9 mouse cellular contexts compared by ENCODE assay signal in the genomic region with DNA sequence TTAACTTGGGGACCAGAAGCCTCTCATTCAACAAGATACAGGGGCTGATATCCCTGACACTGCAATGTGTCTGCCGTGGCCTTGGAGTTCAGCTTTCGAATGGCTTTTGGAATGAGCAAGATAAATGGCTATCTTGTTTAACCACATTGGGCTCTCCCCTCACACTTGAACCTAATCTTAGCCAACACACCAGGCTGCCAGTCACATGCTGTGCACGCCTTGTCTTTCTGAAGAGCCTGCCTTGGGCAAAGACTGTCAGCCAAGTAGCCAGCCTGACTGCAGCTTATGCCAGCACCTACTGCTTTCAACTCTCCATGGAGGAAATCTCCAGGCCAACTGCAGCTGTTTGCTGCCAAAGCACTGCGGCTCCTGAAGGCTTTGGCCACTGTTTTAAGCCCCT. TPM values are rescaled to one million over a fixed set of nuclear protein-coding genes. Genes with fewer than 3 reads are reported as not detected.
DNase-seq lines count a peak whose midpoint lies in the region; ATAC-seq and TF ChIP-seq lines count a peak whose summit lies in the region.
"Had no signal": no experiment of that assay in that cellular context is flagged by ENCODE, and none has a peak within 500 bp of the region (broad histone marks: within the 10 kb centered on the region; RNA-seq: fewer than 3 reads in every experiment).

No protein-coding gene starts in this region.

- 86% methylated on average over 4 of the region's 4 CpGs for WGBS in hindbrain, embryonic 10.5 days
- WGBS in hindbrain, embryonic 12.5 days = 85% methylated on average over 4 of the region's 4 CpGs
- WGBS in bone marrow, adult 2 months = 53% methylated on average over 4 of the region's 4 CpGs
- 38% methylated on average over 4 of the region's 4 CpGs for WGBS in heart, embryonic 10.5 days

- peaks cover 10% of the 10 kb centered on the region; the same call in 1 of the 2 replicates for H3K4me1 ChIP-seq in hindbrain, embryonic 10.5 days (replicated peaks)
- H3K4me1 ChIP-seq in hindbrain, embryonic 12.5 days = no peaks in the 10 kb centered on the region
- no peaks in the 10 kb centered on the region; the same call in 1 of the 2 replicates for H3K4me1 ChIP-seq in bone marrow, adult 2 months (ENCODE audit: control insufficient read depth, insufficient read depth, low read length)
- H3K4me1 ChIP-seq in heart, embryonic 10.5 days = peaks cover 17% of the 10 kb centered on the region
- H3K4me1 ChIP-seq in megakaryocyte, embryonic 14.5 days = peaks cover 68% of the 10 kb centered on the region
- H3K4me1 ChIP-seq: limb, embryonic 15.5 days had no signal

- H3K27ac ChIP-seq in hindbrain, embryonic 10.5 days = peak overlapping the region; percentile 42; the same call in 1 of the 2 replicates
- H3K27ac ChIP-seq in hindbrain, embryonic 12.5 days = no peak overlapping the region
- peak overlapping the region; percentile 84 for H3K27ac ChIP-seq in bone marrow, adult 2 months (ENCODE audit: control insufficient read depth, insufficient read depth, low read depth, low read length, poor library complexity)
- 0 out of 2 replicates have a peak overlapping the region, but pooled peaks have one; percentile 31 for H3K27ac ChIP-seq in heart, embryonic 10.5 days
- H3K27ac ChIP-seq: limb, embryonic 15.5 days had no signal

- no peak for ATAC-seq in hindbrain, embryonic 12.5 days (ENCODE audit: low FRiP score)

- H3K27me3 ChIP-seq in hindbrain, embryonic 10.5 days (ENCODE audit: insufficient read depth, poor library complexity, severe bottlenecking) = no peaks in the 10 kb centered on the region
- no peaks in the 10 kb centered on the region for H3K27me3 ChIP-seq in hindbrain, embryonic 12.5 days
- H3K27me3 ChIP-seq in heart, embryonic 10.5 days (ENCODE audit: insufficient read depth, poor library complexity, severe bottlenecking) = 0 out of 2 replicates have a peak, but pooled peaks cover 3% of the 10 kb centered on the region
- peaks cover 17% of the 10 kb centered on the region for H3K27me3 ChIP-seq in megakaryocyte, embryonic 14.5 days (replicated peaks)
- H3K27me3 ChIP-seq: limb, embryonic 15.5 days had no signal

- TF ChIP-seq CTCF in bone marrow, adult 2 months (IDR thresholded peaks at IDR 0.05; ENCODE audit: control insufficient read depth, insufficient read depth, low read length) = no peak

- H3K4me3 ChIP-seq in hindbrain, embryonic 10.5 days = no peak overlapping the region
- no peak overlapping the region for H3K4me3 ChIP-seq in hindbrain, embryonic 12.5 days
- no peak overlapping the region for H3K4me3 ChIP-seq in bone marrow, adult 2 months (replicated peaks; ENCODE audit: control insufficient read depth, low read depth, low read length)
- H3K4me3 ChIP-seq in heart, embryonic 10.5 days = no peak overlapping the region
- H3K4me3 ChIP-seq in megakaryocyte, embryonic 14.5 days (replicated peaks) = peak overlapping the region; percentile 51
- H3K4me3 ChIP-seq: limb, embryonic 15.5 days had no signal

- no peak for DNase-seq in hindbrain, embryonic 10.5 days (ENCODE audit: low spot score)
- peak; percentile 94 for DNase-seq in heart, embryonic 10.5 days (ENCODE audit: low spot score)
- no peak for DNase-seq in B cell, adult 2 months
- no peak for DNase-seq in kidney, adult 8-10 months
- DNase-seq in urinary bladder, adult 2 months (ENCODE audit: low spot score) = no peak

- no peak overlapping the region for H3K4me2 ChIP-seq in hindbrain, embryonic 12.5 days (replicated peaks)
- H3K4me2 ChIP-seq: limb, embryonic 15.5 days had no signal

- peaks cover 26% of the 10 kb centered on the region for H3K36me3 ChIP-seq in hindbrain, embryonic 10.5 days
- peaks cover 18% of the 10 kb centered on the region; the same call in 1 of the 2 replicates for H3K36me3 ChIP-seq in hindbrain, embryonic 12.5 days
- H3K36me3 ChIP-seq in heart, embryonic 10.5 days = peaks cover 25% of the 10 kb centered on the region
- peaks cover 28% of the 10 kb centered on the region for H3K36me3 ChIP-seq in megakaryocyte, embryonic 14.5 days (replicated peaks; ENCODE audit: low read length)

- H3K9me3 ChIP-seq in hindbrain, embryonic 10.5 days = no peaks in the 10 kb centered on the region
- H3K9me3 ChIP-seq in hindbrain, embryonic 12.5 days (replicated peaks) = no peaks in the 10 kb centered on the region
- no peaks in the 10 kb centered on the region for H3K9me3 ChIP-seq in heart, embryonic 10.5 days
- H3K9me3 ChIP-seq in megakaryocyte, embryonic 14.5 days = no peaks in the 10 kb centered on the region
- H3K9me3 ChIP-seq: limb, embryonic 15.5 days had no signal

- H3K9ac ChIP-seq in hindbrain, embryonic 12.5 days = no peak overlapping the region
- H3K9ac ChIP-seq: limb, embryonic 15.5 days had no signal

- TF ChIP-seq POLR2A in bone marrow, adult 2 months (IDR thresholded peaks at IDR 0.05; ENCODE audit: borderline replicate concordance, control insufficient read depth, low read depth, low read length) = no peak

RNA-seq across cellular contexts. Expression of a gene that starts 13.5 kb away (rescaled TPM):
- 60.5 and 62.3 TPM in 2 replicates for polyA plus RNA-seq in hindbrain, embryonic 10.5 days (2016; fragmentation: Nextera tagmentation; extraction: Ambion mirVana)
- polyA plus RNA-seq in hindbrain, embryonic 12.5 days (2016; fragmentation: Nextera tagmentation; extraction: Ambion mirVana) = 67.3 and 76.0 TPM in 2 replicates
- 45.8 and 74.0 TPM in 2 replicates for polyA plus RNA-seq in bone marrow, adult 2 months (2011; ENCODE audit: insufficient read depth, insufficient read length, low replicate concordance, missing spikeins)
- 46.1 and 52.4 TPM in 2 replicates for polyA plus RNA-seq in heart, embryonic 10.5 days (2016; fragmentation: Nextera tagmentation; extraction: Ambion mirVana)
- 102 and 155 TPM in 2 replicates for polyA plus RNA-seq in megakaryocyte, embryonic 14.5 days (2012; ENCODE audit: insufficient read depth, low replicate concordance)
- polyA plus RNA-seq in urinary bladder, adult 2 months (2012; rRNA removed) = 88.4 and 107 TPM in 2 replicates

RNA-seq across cellular contexts. Expression of a gene that starts 16.9 kb away (rescaled TPM):
- 222 and 292 TPM in 2 replicates for polyA plus RNA-seq in hindbrain, embryonic 10.5 days (2016; fragmentation: Nextera tagmentation; extraction: Ambion mirVana)
- polyA plus RNA-seq in hindbrain, embryonic 12.5 days (2016; fragmentation: Nextera tagmentation; extraction: Ambion mirVana) = 119 and 130 TPM in 2 replicates
- polyA plus RNA-seq in bone marrow, adult 2 months (2011; ENCODE audit: insufficient read depth, insufficient read length, low replicate concordance, missing spikeins) = 78.2 and 120 TPM in 2 replicates
- polyA plus RNA-seq in heart, embryonic 10.5 days (2016; fragmentation: Nextera tagmentation; extraction: Ambion mirVana) = 184 TPM in 2 replicates
- polyA plus RNA-seq in megakaryocyte, embryonic 14.5 days (2012; ENCODE audit: insufficient read depth, low replicate concordance) = 133 and 188 TPM in 2 replicates
- 10.0 and 14.5 TPM in 2 replicates for polyA plus RNA-seq in urinary bladder, adult 2 months (2012; rRNA removed)

RNA-seq across cellular contexts. Expression of a gene that starts 40.7 kb away (rescaled TPM):
- 81.1 and 182 TPM in 2 replicates for polyA plus RNA-seq in hindbrain, embryonic 10.5 days (2016; fragmentation: Nextera tagmentation; extraction: Ambion mirVana)
- 386 and 391 TPM in 2 replicates for polyA plus RNA-seq in hindbrain, embryonic 12.5 days (2016; fragmentation: Nextera tagmentation; extraction: Ambion mirVana)
- polyA plus RNA-seq in bone marrow, adult 2 months (2011; ENCODE audit: insufficient read depth, insufficient read length, low replicate concordance, missing spikeins) = 2.5 and 2.6 TPM in 2 replicates
- polyA plus RNA-seq in heart, embryonic 10.5 days (2016; fragmentation: Nextera tagmentation; extraction: Ambion mirVana) = 26.7 and 28.6 TPM in 2 replicates
- polyA plus RNA-seq in megakaryocyte, embryonic 14.5 days (2012; ENCODE audit: insufficient read depth, low replicate concordance) = 1.2 and 3.2 TPM in 2 replicates
- polyA plus RNA-seq in urinary bladder, adult 2 months (2012; rRNA removed) = 23.2 and 24.2 TPM in 2 replicates
